Mouse (Mus musculus) brain, embryonic 14.5 days (tissue): ENCODE data around the gene Xpot. TPM values are rescaled to one million over a fixed set of nuclear protein-coding genes. Genes with fewer than 3 reads are reported as not detected.
A peak's percentile ranks its signal among the peaks of the same experiment; 100 is the strongest.

Experiments used
- DNase-seq: peaks from one replicate; pipeline ENCODE4 v3.0.0-alpha.2; 2011; ENCODE audit warnings: low read depth
- CTCF ChIP-seq: fragments of 200-500 bp; IDR thresholded peaks from 2 replicates; pipeline ENCODE4 v1.5.1; 2012; ENCODE audit warnings: inconsistent platforms, mild to moderate bottlenecking, moderate library complexity, borderline replicate concordance; ENCODE audit not compliant: insufficient read depth, insufficient read length; ENCODE audit errors: extremely low read depth
- POLR2A ChIP-seq: fragments of 200-500 bp; IDR thresholded peaks from 2 replicates; pipeline ENCODE4 v1.6.1; 2012; ENCODE audit warnings: mild to moderate bottlenecking, inconsistent platforms, borderline replicate concordance; ENCODE audit not compliant: poor library complexity, insufficient read depth, insufficient read length, severe bottlenecking; ENCODE audit errors: extremely low read depth
- polyA plus RNA-seq: library from polyadenylated mRNA; depleted of rRNA; stranded (reverse); fragments of >200 nt; gene quantifications from 2 replicates; pipeline ENCODE4 v1.2.3, GENCODE M21; 2012; rRNA removed

Gene Xpot
- polyA plus RNA-seq: 78.9 and 84.4 TPM in 2 replicates

DNA sequence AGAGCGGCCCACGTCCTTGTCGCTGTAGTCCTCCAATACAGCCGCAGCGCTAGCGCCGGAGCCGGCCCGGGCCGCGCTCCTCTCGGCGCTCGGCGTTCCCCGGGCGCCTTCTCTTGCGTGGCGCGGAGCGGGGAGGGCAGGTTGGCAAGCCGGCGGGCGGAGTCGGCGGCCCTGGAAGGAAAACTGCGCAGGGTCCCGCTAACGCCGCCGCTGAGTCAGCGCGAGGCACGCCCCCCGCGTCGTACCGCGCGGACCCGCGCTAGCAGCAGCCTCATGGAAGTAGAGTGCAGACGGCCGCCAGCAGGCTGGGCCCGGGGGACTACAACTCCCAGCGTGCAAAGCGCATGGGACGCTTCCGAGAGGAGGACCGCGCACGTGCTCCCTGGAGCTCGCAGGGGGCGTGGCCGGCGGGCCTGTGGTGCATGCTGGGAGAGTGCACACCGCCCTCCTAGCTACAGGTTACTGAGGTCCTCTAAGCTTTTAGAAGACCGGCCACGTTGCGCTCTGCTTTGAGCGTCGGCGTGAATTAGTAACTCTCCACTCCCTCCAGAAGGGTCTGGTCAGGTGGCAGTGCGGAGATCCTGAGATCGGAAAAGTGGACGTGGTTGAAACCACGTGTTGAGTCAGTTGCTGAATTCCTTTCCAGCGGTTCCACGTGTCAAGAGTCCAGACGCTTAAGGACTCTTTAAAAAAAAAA is at the start of gene Xpot:
Gene Xpot (minus strand): TSS at position 147 of the 697 bp plus-strand sequence.
- TF ChIP-seq CTCF: no peak
- peak; percentile 64 for TF ChIP-seq POLR2A
- peak; percentile 99 for DNase-seq

DNA sequence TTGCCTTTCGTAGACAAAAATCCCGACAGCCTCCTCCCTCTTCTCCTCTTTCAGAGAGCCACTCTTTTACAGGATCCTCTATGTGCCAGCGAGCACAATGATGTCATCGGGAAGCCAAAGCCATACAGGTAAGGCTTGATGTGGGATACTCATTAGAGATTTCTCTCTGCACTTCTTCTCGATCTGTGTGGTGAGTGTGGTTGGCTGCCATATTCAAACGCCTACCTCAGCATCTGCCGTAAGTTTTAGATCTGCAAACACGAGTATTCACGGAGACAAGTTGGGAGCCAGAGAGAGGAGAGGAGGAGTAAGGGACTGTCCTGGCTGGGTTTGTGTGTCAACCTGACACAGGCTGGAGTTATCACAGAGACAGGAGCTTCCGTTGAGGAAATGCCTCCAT is 43.0 kb upstream of the Xpot start:
- DNase-seq: no peak
- TF ChIP-seq POLR2A (no peak), CTCF (no peak)

DNA sequence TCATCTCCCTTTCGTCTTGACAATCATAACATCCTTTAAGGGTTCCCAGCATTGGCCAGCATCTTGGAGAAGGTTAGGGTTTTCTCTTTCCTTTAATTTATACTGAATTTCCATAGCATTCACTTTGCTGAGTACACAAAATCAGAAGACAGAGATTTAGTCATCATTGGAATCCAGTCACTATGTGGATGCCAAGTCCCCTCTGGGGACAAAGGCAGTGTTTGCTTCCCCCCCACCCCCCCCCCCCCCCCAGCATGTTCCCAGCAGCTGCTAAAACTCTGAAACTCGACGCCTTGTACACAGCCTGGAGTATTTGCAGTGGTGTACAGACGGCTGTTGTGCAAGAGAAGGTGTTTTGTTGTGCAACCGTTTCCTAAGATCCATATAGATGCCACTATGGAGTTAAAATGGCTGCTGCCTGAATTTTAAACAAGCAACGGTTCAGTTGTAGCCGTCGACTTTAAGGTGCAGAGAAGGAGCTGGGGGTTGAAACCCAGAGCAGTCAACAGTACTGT is 39.6 kb upstream of the Xpot start:
- no peak for DNase-seq
- no peak for TF ChIP-seq CTCF
- TF ChIP-seq POLR2A: no peak

DNA sequence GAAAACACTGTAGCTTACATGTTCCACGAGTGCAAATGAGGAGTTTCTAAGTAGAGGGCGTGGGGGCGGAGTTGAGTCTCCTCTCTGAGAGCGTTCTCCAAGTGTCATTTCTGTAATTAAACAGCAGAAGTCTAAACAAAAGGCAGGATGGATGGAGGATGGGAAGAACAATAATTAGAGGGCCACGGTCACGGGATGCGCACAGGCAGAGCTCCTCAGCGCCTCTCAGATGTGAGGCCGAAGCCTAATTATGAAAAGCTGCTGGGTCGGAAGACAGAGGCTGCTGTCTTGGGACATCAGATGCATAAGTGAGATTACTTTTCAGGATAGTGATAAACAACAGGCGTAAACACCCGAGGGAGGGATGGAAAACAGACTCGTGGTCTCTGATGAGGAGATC is 37.5 kb upstream of the Xpot start:
- no peak for TF ChIP-seq POLR2A
- no peak for TF ChIP-seq CTCF
- DNase-seq: peak; percentile 30

DNA sequence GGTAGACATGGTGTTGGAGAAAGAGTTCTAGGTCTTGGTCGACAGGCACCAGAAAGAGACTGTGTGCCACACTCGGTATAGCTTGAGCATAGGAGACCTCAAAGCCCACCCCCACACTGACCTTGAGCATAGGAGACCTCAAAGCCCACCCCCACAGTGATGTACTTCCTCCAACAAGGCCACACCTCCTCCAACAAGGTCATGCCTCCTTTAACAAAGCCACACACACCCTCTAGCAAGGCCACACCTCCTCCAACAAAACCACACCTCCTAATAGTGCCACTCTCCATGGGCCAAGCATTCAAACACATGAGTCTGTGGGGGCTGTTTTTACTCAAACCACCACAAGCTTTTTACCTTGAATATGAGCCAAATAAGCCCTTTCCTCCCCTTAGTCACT is 36.6 kb upstream of the Xpot start:
- DNase-seq: no peak
- TF ChIP-seq CTCF (no peak), POLR2A (no peak)

DNA sequence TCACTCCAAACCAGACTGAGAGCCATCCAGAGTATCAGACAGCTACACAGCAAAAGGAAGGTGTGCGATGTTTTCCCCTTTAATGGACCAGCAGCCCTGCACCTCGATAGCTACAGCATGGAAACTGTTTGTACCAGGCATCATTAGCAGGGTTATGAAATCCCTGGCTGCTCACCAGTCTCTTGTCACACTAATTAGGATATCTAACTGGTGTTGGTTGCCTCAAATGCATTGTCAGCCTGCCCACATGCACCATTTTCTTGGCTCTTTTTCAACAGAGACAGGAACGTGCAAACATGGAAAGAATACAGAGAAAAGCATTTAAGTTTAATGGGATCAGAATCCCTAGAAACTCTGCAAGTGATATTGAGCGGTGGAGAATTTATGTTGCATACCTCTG is 29.8 kb upstream of the Xpot start:
- TF ChIP-seq CTCF: no peak
- TF ChIP-seq POLR2A: no peak
- peak; percentile 71 for DNase-seq

DNA sequence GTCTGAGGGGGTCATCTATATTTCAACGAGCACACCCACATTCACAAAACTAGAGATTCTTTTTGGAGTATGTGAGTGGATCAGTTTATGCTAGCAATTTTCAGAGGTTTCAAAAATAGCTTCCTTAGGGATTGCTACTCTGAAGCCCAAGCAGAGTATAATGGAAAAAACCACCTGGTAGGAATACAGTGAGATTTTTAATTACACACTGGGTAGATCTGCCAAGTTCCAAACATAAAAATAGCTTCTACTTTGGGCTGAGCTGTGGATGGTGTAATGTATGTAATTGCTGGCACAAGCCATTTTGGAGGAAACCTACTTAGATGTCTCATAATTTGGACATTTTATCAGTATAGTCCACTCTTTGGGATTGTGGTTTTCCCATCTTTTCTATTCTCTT is 26.9 kb upstream of the Xpot start:
- peak; percentile 10 for DNase-seq
- TF ChIP-seq POLR2A (no peak), CTCF (no peak)

DNA sequence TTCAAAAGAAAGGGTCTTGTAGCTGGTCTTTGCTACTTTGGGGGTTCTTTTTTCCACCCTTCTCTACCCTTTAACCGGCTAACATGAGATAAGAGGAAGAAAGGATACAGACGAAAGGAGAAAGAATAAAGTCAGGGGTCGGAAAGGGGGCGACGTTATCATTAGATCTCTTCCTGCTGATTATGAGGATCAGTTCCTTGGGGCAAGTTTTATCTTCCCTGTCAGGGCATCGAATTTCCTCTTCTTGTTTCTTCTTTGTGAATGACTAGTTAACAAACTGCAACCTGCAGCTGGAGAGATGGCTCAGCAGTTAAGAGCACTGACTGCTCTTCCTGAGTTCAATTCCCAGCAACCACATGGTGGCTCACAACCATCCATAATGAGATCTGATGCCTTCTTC is 20.2 kb upstream of the Xpot start:
- no peak for DNase-seq
- TF ChIP-seq POLR2A (no peak), CTCF (no peak)

DNA sequence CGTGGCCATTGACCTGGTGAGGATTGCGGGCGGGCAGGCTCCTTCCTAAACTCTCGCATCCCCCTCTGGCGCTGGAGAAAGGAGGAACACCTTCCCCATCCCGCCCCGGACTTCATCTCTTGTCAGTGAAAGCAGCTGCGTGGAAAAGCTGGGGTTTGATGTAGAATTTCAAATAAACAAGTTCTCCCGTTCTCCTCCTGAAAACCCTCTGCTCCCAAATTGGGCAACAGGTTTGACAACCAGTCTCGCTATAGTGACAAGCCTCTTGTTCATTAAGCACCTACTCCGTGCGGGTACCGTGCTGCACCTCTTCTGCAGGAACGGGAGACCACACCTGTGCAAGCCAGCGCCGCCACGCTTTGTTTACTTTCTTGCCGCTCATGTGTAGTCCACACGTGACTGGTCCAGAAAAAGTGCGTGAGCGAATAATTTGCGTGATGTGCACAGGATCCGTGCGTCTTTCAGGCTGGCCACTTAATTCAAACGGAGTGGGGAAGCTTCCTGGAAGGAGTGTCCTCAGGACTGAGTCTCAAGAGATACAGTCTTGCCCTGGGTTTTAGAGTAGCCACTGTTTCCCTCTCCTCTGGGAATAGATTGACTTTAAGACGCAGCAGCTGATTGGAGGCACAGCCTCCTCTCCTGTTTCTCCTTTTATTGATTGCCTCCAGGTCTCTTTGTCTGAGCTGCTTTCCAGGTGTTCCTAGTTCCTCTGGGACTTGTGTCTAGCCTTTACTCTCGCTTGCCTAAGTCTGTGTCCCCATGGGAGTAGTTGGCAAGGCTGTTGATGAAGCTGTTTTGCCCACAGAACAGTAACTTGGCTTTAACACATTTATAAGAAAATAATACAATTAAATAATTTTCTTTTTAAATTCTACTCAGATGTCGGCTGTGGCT is 16.2 kb upstream of the Xpot start:
- peak; percentile 32 for DNase-seq
- TF ChIP-seq CTCF (no peak), POLR2A (no peak)

DNA sequence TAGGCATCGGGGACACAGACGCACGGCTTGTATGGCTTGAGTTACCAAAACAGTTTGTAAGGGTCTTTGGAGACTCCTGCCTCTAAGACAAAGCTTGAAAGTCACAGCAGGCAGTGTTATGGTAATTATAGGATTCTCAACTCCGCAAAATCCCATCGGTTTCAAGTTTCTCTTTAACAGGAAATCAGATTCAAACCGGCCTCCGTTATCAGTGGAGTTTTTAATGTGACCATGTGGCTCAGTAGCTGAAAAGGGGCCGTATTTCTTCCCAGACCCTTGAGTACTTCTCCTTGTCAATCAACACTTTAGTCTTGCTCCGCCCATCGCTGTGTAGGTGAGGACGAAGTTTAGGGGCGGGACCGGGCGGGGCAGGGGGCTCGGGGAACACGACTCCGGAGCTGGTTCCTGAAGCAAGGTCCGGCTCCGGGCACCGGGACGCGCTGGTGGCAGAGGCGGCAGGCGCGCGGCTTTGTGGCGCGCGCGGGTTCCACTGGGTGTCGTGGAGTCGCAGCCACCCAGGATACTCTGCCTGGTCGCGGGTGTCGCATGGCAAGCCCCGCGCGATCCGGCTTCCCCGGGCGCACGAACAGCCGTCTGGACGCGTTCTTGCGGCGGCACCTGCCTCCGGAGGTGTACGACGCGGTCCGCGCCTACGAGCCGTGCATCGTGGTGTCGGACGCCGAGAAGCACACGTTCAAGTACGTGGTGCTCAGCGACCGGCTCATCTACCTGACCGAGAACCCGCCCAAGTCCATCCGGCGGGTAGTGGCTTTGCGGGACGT is 15.3 kb upstream of the Xpot start, which contains the start of gene D930020B18Rik:
Gene D930020B18Rik (plus strand): TSS at position 317 of the 782 bp plus-strand sequence.
- peak; percentile 40 for DNase-seq
- TF ChIP-seq POLR2A (no peak), CTCF (no peak)

DNA sequence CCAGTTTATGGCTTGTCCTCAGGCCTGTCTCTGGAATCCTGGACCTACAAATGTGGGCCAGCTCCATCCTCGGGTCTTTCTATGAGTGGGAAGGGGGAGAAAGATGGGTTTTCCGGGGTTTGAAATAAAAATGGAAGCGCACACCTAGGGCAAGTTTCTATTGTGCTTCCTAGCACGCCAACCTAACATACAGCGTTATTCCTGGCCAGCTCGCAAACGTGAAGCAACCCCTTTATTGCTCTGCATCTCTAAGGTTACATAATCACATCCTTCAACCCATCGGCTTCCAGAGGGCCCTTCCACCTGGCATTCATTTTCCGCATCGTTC is 14.8 kb upstream of the Xpot start:
- no peak for DNase-seq
- no peak for TF ChIP-seq CTCF
- no peak for TF ChIP-seq POLR2A

DNA sequence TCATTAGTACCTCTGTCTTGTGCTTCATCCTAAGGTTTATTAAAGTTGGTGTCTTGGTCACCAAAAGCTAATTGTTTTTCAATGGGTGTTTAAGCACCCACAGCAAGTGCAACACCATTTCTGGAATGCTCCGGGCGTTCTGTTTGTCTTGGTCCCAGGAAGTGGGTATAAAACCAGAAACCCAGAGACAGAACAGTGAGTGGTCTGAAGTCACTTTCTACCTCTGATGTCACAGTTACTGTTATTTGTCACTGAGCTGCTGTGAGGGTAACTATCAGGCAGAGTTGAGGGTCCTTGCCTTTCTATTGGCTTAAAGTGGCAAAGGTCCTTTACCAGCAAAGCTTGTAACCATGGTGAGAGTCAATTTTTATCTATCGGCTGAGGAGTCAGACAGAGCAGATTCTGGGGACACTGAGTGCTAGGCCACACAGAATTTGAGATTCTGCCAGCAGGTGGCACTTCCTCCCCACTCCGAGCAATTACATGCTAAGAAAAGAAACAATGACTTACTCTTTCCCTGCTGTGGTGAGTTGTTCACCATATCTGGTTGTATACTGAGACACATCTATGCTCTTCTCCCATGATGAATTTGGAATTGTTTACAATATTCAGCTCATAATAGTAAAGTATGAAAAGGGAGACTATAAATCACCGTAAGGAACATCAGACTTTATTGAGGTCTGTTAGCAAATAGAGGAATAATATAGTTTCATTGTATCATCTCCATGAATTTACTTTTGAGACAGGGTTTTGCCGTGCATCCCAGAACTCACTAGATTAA is 14.2 kb upstream of the Xpot start:
- peak; percentile 67; the same call in 1 of the 2 replicates for TF ChIP-seq CTCF
- TF ChIP-seq POLR2A: no peak
- DNase-seq: peak; percentile 79
